Mouse (Mus musculus): ENCODE measurements at regions not wholly inside any gene's neighbourhood (a gene's known extent, or its start where the extent isn't known, plus 50 kb on each side); places are given as distances from the start of the nearest gene placed in this dataset.
A peak's percentile ranks its signal among the peaks of the same experiment; 100 is the strongest.

- DNase-seq (ENCODE audit: low spot score in 2 of 2): peak in 1 of 2 experiments; percentile 10
These were observed 92.1 kb downstream of the Bcl2l11 start for GRCm38 (mm10) chr2:128217784-128218467.

GRCm38 (mm10) chr2:128218961-128219360 is 93.1 kb downstream of the Bcl2l11 start:
- DNase-seq (ENCODE audit: low spot score in 2 of 2): no peak

GRCm38 (mm10) chr2:128221055-128221454 is 95.2 kb downstream of the Bcl2l11 start:
- no peak for DNase-seq (ENCODE audit: low spot score in 2 of 2)

- no peak for DNase-seq (ENCODE audit: low spot score in 2 of 2)
These were observed 95.8 kb downstream of the Bcl2l11 start for GRCm38 (mm10) chr2:128221657-128222056.

- no peak for DNase-seq (ENCODE audit: low spot score in 2 of 2)
These were observed 100.7 kb downstream of the Bcl2l11 start for GRCm38 (mm10) chr2:128226465-128227047.

- DNase-seq (ENCODE audit: low spot score in 2 of 2): no peak
These were observed 103.9 kb downstream of the Bcl2l11 start for GRCm38 (mm10) chr2:128229730-128230129.

- DNase-seq (ENCODE audit: low spot score in 2 of 2): no peak
These were observed 105.1 kb downstream of the Bcl2l11 start for GRCm38 (mm10) chr2:128230921-128231320.

- DNase-seq (ENCODE audit: low spot score in 2 of 2): no peak
These were observed 105.5 kb downstream of the Bcl2l11 start for GRCm38 (mm10) chr2:128231338-128231737.

- no peak for DNase-seq (ENCODE audit: low spot score in 2 of 2)
These were observed 106.2 kb downstream of the Bcl2l11 start for GRCm38 (mm10) chr2:128232027-128232426.

- peak in 1 of 2 experiments; percentile 18 for DNase-seq (ENCODE audit: low spot score in 2 of 2)
These were observed 109.3 kb downstream of the Bcl2l11 start for GRCm38 (mm10) chr2:128235127-128235526.

GRCm38 (mm10) chr2:128239451-128239850 is 113.6 kb downstream of the Bcl2l11 start:
- DNase-seq (ENCODE audit: low spot score in 2 of 2): no peak

GRCm38 (mm10) chr2:128240054-128240453 is 114.2 kb downstream of the Bcl2l11 start:
- no peak for DNase-seq (ENCODE audit: low spot score in 2 of 2)

GRCm38 (mm10) chr2:128240536-128241279 is 114.9 kb downstream of the Bcl2l11 start:
- no peak for DNase-seq (ENCODE audit: low spot score in 2 of 2)

GRCm38 (mm10) chr2:128241280-128241665 is 115.4 kb downstream of the Bcl2l11 start:
- no peak for DNase-seq (ENCODE audit: low spot score in 2 of 2)

- DNase-seq (ENCODE audit: low spot score in 2 of 2): peak; percentile 52 to 80
These were observed 119.7 kb downstream of the Bcl2l11 start for GRCm38 (mm10) chr2:128245544-128245943.

GRCm38 (mm10) chr2:128247967-128248366 is 122.1 kb downstream of the Bcl2l11 start:
- DNase-seq (ENCODE audit: low spot score in 2 of 2): no peak

GRCm38 (mm10) chr2:128249188-128249587 is 123.3 kb downstream of the Bcl2l11 start:
- no peak for DNase-seq (ENCODE audit: low spot score in 2 of 2)

GRCm38 (mm10) chr2:128249607-128250006 is 123.8 kb downstream of the Bcl2l11 start:
- no peak for DNase-seq (ENCODE audit: low spot score in 2 of 2)

- no peak for DNase-seq (ENCODE audit: low spot score in 2 of 2)
These were observed 125.0 kb downstream of the Bcl2l11 start for GRCm38 (mm10) chr2:128250841-128251240.

- DNase-seq (ENCODE audit: low spot score in 2 of 2): no peak
These were observed 130.8 kb downstream of the Bcl2l11 start for GRCm38 (mm10) chr2:128256651-128257050.

- DNase-seq (ENCODE audit: low spot score in 2 of 2): no peak
These were observed 131.4 kb downstream of the Bcl2l11 start for GRCm38 (mm10) chr2:128257262-128257661.

- no peak for DNase-seq (ENCODE audit: low spot score in 2 of 2)
These were observed 138.0 kb downstream of the Bcl2l11 start for GRCm38 (mm10) chr2:128263880-128264279.
